Mouse (Mus musculus) urinary bladder, postnatal 10 days (tissue): Measurements from ENCODE around the gene Sohlh2.
A peak's percentile ranks its signal among the peaks of the same experiment; 100 is the strongest.
"Not testable (repeated sequence)": the region's sequence is repeated elsewhere in the genome, so short reads cannot be mapped to it uniquely, and the experiment has no call there.

Source experiments
- DNase-seq: peaks from one replicate; pipeline ENCODE4 v3.0.0; 2022; ENCODE audit warnings: low spot score

Sohlh2 gene

GRCm38 (mm10) chr3:55181766-55182165 lies at the start of gene Sohlh2:
TSS of gene Sohlh2 (plus strand) at chr3:55182028.
- DNase-seq = no peak

GRCm38 (mm10) chr3:55137039-55137438 lies 44.8 kb upstream of the Sohlh2 start, which contains the start of gene Ccdc169:
TSS of gene Ccdc169 (plus strand) at chr3:55137339.
- no peak for DNase-seq

GRCm38 (mm10) chr3:55139837-55140236 lies 42.0 kb upstream of the Sohlh2 start:
- DNase-seq = no peak

GRCm38 (mm10) chr3:55141401-55141800 lies 40.4 kb upstream of the Sohlh2 start:
- no peak for DNase-seq

GRCm38 (mm10) chr3:55144916-55145315 lies 36.9 kb upstream of the Sohlh2 start:
- no peak for DNase-seq

GRCm38 (mm10) chr3:55146441-55146840 lies 35.4 kb upstream of the Sohlh2 start:
- DNase-seq = no peak

GRCm38 (mm10) chr3:55147156-55147555 lies 34.7 kb upstream of the Sohlh2 start:
- DNase-seq = no peak

GRCm38 (mm10) chr3:55148091-55148490 lies 33.7 kb upstream of the Sohlh2 start:
- no peak for DNase-seq

- DNase-seq = peak; percentile 24
Observed at GRCm38 (mm10) chr3:55151656-55152433, 30.0 kb upstream of the Sohlh2 start.

- no peak for DNase-seq
Observed at GRCm38 (mm10) chr3:55152673-55153334, 29.0 kb upstream of the Sohlh2 start.

- no peak for DNase-seq
Observed at GRCm38 (mm10) chr3:55154163-55154562, 27.7 kb upstream of the Sohlh2 start.

- DNase-seq = no peak
Observed at GRCm38 (mm10) chr3:55157413-55157812, 24.4 kb upstream of the Sohlh2 start.

GRCm38 (mm10) chr3:55161144-55161543 lies 20.7 kb upstream of the Sohlh2 start:
- DNase-seq = no peak

- DNase-seq = no peak
Observed at GRCm38 (mm10) chr3:55163510-55163909, 18.3 kb upstream of the Sohlh2 start.

- DNase-seq = no peak
Observed at GRCm38 (mm10) chr3:55172478-55172877, 9.3 kb upstream of the Sohlh2 start.

- no peak for DNase-seq
Observed at GRCm38 (mm10) chr3:55177271-55177670, 4.6 kb upstream of the Sohlh2 start.

- no peak for DNase-seq
Observed at GRCm38 (mm10) chr3:55191668-55192067, 9.8 kb downstream of the Sohlh2 start.

- DNase-seq = no peak
Observed at GRCm38 (mm10) chr3:55193351-55193750, 11.5 kb downstream of the Sohlh2 start.

GRCm38 (mm10) chr3:55194792-55195191 lies 13.0 kb downstream of the Sohlh2 start:
- DNase-seq = no peak

GRCm38 (mm10) chr3:55195581-55196327 lies 13.9 kb downstream of the Sohlh2 start:
- no peak for DNase-seq

- no peak for DNase-seq
Observed at GRCm38 (mm10) chr3:55196328-55196710, 14.5 kb downstream of the Sohlh2 start.

GRCm38 (mm10) chr3:55203621-55204020 lies 21.8 kb downstream of the Sohlh2 start:
- not testable (repeated sequence) for DNase-seq

GRCm38 (mm10) chr3:55206413-55206812 lies 24.6 kb downstream of the Sohlh2 start:
- DNase-seq = no peak
